Mouse (Mus musculus): Measurements from ENCODE around the gene Gdpd4. TPM values are rescaled to one million over a fixed set of nuclear protein-coding genes. Genes with fewer than 3 reads are reported as not detected.

Gene Gdpd4
- polyA plus RNA-seq (2015; fragmentation: Nextera tagmentation; extraction: Ambion mirVana) = not detected in 2 replicates

GRCm38 (mm10) chr7:97919742-97920141 lies at the start of gene Gdpd4:
Gdpd4 (plus strand) TSS chr7:97919955.
- WGBS = 86% methylated on average over 12 of the region's 12 CpGs
- Histone ChIP-seq H3K4me1 (no peaks in the 10 kb centered on the region), H3K36me3 (no peaks in the 10 kb centered on the region), H3K9ac (replicated peaks) (no peak within 1 kb of the TSS), H3K4me2 (no peak within 1 kb of the TSS), H3K27me3 (replicated peaks) (no peaks in the 10 kb centered on the region), H3K9me3 (replicated peaks) (no peaks in the 10 kb centered on the region), H3K4me3 (replicated peaks) (no peak within 1 kb of the TSS), H3K27ac (replicated peaks) (no peak within 1 kb of the TSS)
- no peak for ATAC-seq (ENCODE audit: low FRiP score)

GRCm38 (mm10) chr7:97872396-97872795 lies 47.4 kb upstream of the Gdpd4 start:
- Histone ChIP-seq H3K36me3 (peaks cover 4% of the 10 kb centered on the region; the same call in 1 of the 2 replicates), H3K27ac (replicated peaks) (no peak overlapping the region; the same call in 1 of the 2 replicates), H3K9me3 (replicated peaks) (no peaks in the 10 kb centered on the region), H3K4me1 (0 out of 2 replicates have a peak, but pooled peaks cover 3% of the 10 kb centered on the region), H3K4me3 (replicated peaks) (no peak overlapping the region), H3K4me2 (no peak overlapping the region), H3K9ac (replicated peaks) (no peak overlapping the region), H3K27me3 (replicated peaks) (no peaks in the 10 kb centered on the region)
- no peak for ATAC-seq (ENCODE audit: low FRiP score)
- WGBS = 72% methylated on average over 4 of the region's 4 CpGs

- H3K9me3 ChIP-seq (replicated peaks) = no peaks in the 10 kb centered on the region
- H3K4me2 ChIP-seq = no peak overlapping the region
- no peak overlapping the region for H3K9ac ChIP-seq (replicated peaks)
- ATAC-seq (ENCODE audit: low FRiP score) = no peak
- no peaks in the 10 kb centered on the region for H3K27me3 ChIP-seq (replicated peaks)
- H3K27ac ChIP-seq (replicated peaks) = no peak overlapping the region
- H3K4me3 ChIP-seq (replicated peaks) = no peak overlapping the region
- H3K36me3 ChIP-seq = peaks cover 4% of the 10 kb centered on the region; the same call in 1 of the 2 replicates
- 0 out of 2 replicates have a peak, but pooled peaks cover 3% of the 10 kb centered on the region for H3K4me1 ChIP-seq
Observed at GRCm38 (mm10) chr7:97873317-97873716, 46.4 kb upstream of the Gdpd4 start.

- no peak overlapping the region for H3K4me2 ChIP-seq
- H3K4me3 ChIP-seq (replicated peaks) = no peak overlapping the region
- WGBS = 92% methylated on average over 7 of the region's 7 CpGs
- H3K4me1 ChIP-seq = no peaks in the 10 kb centered on the region
- no peak overlapping the region for H3K27ac ChIP-seq (replicated peaks)
- H3K36me3 ChIP-seq = no peaks in the 10 kb centered on the region
- no peak for ATAC-seq (ENCODE audit: low FRiP score)
- no peaks in the 10 kb centered on the region for H3K9me3 ChIP-seq (replicated peaks)
- no peaks in the 10 kb centered on the region for H3K27me3 ChIP-seq (replicated peaks)
- no peak overlapping the region for H3K9ac ChIP-seq (replicated peaks)
Observed at GRCm38 (mm10) chr7:97877846-97878538, 41.8 kb upstream of the Gdpd4 start.

GRCm38 (mm10) chr7:97911646-97912045 lies 8.1 kb upstream of the Gdpd4 start:
- Histone ChIP-seq H3K4me3 (replicated peaks) (no peak overlapping the region), H3K9ac (replicated peaks) (no peak overlapping the region), H3K27me3 (replicated peaks) (no peaks in the 10 kb centered on the region), H3K4me1 (no peaks in the 10 kb centered on the region), H3K27ac (replicated peaks) (no peak overlapping the region), H3K9me3 (replicated peaks) (no peaks in the 10 kb centered on the region), H3K36me3 (peaks cover 47% of the 10 kb centered on the region), H3K4me2 (no peak overlapping the region)
- 86% methylated on average over 3 of the region's 3 CpGs for WGBS
- no peak for ATAC-seq (ENCODE audit: low FRiP score)

- Histone ChIP-seq H3K27me3 (replicated peaks) (no peaks in the 10 kb centered on the region), H3K9ac (replicated peaks) (no peak overlapping the region), H3K9me3 (replicated peaks) (no peaks in the 10 kb centered on the region), H3K4me2 (no peak overlapping the region), H3K4me3 (replicated peaks) (no peak overlapping the region), H3K4me1 (no peaks in the 10 kb centered on the region), H3K27ac (replicated peaks) (no peak overlapping the region), H3K36me3 (peaks cover 25% of the 10 kb centered on the region)
- ATAC-seq (ENCODE audit: low FRiP score) = no peak
- 67% methylated on average over 2 of the region's 2 CpGs for WGBS
Observed at GRCm38 (mm10) chr7:97914833-97915516, 4.8 kb upstream of the Gdpd4 start.

- Histone ChIP-seq H3K27ac (replicated peaks) (no peak overlapping the region), H3K9me3 (replicated peaks) (no peaks in the 10 kb centered on the region), H3K4me3 (replicated peaks) (no peak overlapping the region), H3K4me1 (no peaks in the 10 kb centered on the region), H3K27me3 (replicated peaks) (no peaks in the 10 kb centered on the region), H3K9ac (replicated peaks) (no peak overlapping the region), H3K36me3 (no peaks in the 10 kb centered on the region), H3K4me2 (no peak overlapping the region)
- ATAC-seq (ENCODE audit: low FRiP score) = no peak
- 79% methylated on average over 1 of the region's 1 CpGs for WGBS
Observed at GRCm38 (mm10) chr7:97925819-97926218, 6.1 kb downstream of the Gdpd4 start.

- Histone ChIP-seq H3K4me2 (no peak overlapping the region), H3K4me1 (no peaks in the 10 kb centered on the region), H3K27me3 (replicated peaks) (no peaks in the 10 kb centered on the region), H3K4me3 (replicated peaks) (no peak overlapping the region), H3K36me3 (no peaks in the 10 kb centered on the region), H3K9ac (replicated peaks) (no peak overlapping the region), H3K27ac (replicated peaks) (no peak overlapping the region), H3K9me3 (replicated peaks) (no peaks in the 10 kb centered on the region)
- 86% methylated on average over 5 of the region's 5 CpGs for WGBS
- no peak for ATAC-seq (ENCODE audit: low FRiP score)
Observed at GRCm38 (mm10) chr7:97926978-97927377, 7.2 kb downstream of the Gdpd4 start.

GRCm38 (mm10) chr7:97944485-97944884 lies 24.7 kb downstream of the Gdpd4 start:
- Histone ChIP-seq H3K9ac (replicated peaks) (no peak overlapping the region), H3K36me3 (no peaks in the 10 kb centered on the region), H3K4me2 (no peak overlapping the region), H3K4me3 (replicated peaks) (no peak overlapping the region), H3K27me3 (replicated peaks) (no peaks in the 10 kb centered on the region), H3K27ac (replicated peaks) (no peak overlapping the region), H3K4me1 (no peaks in the 10 kb centered on the region), H3K9me3 (replicated peaks) (no peaks in the 10 kb centered on the region)
- ATAC-seq (ENCODE audit: low FRiP score) = no peak
- WGBS = 90% methylated on average over 1 of the region's 1 CpGs

- Histone ChIP-seq H3K4me2 (no peak overlapping the region), H3K27me3 (replicated peaks) (no peaks in the 10 kb centered on the region), H3K9me3 (replicated peaks) (no peaks in the 10 kb centered on the region), H3K9ac (replicated peaks) (no peak overlapping the region), H3K36me3 (no peaks in the 10 kb centered on the region), H3K4me3 (replicated peaks) (no peak overlapping the region), H3K4me1 (no peaks in the 10 kb centered on the region), H3K27ac (replicated peaks) (no peak overlapping the region)
- no peak for ATAC-seq (ENCODE audit: low FRiP score)
- WGBS = 17% methylated on average over 4 of the region's 4 CpGs
Observed at GRCm38 (mm10) chr7:97972486-97972885, 52.7 kb downstream of the Gdpd4 start.

- no peak overlapping the region for H3K4me3 ChIP-seq (replicated peaks)
- no peak overlapping the region for H3K27ac ChIP-seq (replicated peaks)
- ATAC-seq (ENCODE audit: low FRiP score) = peak; percentile 87
- H3K9ac ChIP-seq (replicated peaks) = no peak overlapping the region
- WGBS = 28% methylated on average over 1 of the region's 1 CpGs
- no peaks in the 10 kb centered on the region for H3K4me1 ChIP-seq
- no peaks in the 10 kb centered on the region for H3K9me3 ChIP-seq (replicated peaks)
- no peaks in the 10 kb centered on the region for H3K27me3 ChIP-seq (replicated peaks)
- no peak overlapping the region for H3K4me2 ChIP-seq
- H3K36me3 ChIP-seq = no peaks in the 10 kb centered on the region
Observed at GRCm38 (mm10) chr7:97977463-97977862, 57.7 kb downstream of the Gdpd4 start.

Data from neural tube, embryonic 15.5 days (tissue).